Mouse (Mus musculus): Measurements from ENCODE around the gene Fbxo42. TPM values are rescaled to one million over a fixed set of nuclear protein-coding genes. Genes with fewer than 3 reads are reported as not detected.

Gene Fbxo42
- polyA plus RNA-seq, 1 experiment from 2014 or later = 21.9 TPM

DNA sequence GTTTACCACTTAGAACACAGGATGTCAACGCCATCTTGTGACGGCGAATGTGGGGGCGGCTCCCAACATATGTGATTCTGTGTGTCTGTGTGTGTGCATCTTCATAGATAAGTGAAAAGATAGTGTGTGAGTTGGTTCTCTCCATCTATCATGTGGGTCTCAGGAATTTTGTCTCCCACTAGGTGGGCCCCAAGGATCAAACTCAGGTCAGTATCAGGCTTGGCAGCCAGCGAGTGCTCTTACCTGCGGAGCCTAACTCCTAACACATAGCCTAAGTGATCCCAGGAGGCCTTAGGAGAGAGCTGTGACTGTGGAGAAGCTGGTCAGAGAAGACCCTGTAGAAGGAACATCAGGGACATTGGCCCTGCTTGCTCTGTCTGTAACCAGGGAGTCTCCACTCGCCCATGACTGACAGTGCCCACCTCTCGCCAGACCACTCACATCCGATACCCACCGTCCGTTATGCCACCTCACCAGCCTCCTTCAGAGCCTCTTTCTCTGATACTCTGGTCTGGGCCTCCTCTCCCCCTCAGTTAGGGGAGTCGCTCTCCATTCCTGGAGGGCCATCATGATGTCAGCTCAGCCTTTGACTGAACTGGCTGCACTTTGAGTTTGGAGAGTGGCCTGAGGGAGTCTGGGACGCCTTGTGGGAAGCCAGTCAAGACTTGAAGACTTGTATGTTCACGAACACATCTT is 63.0 kb downstream of the Fbxo42 start:
- Histone ChIP-seq H3K4me1 (replicated peaks; ENCODE audit: control insufficient read depth, insufficient read depth, low read length) (peaks cover 5% of the 10 kb centered on the region), H3K27me3 (ENCODE audit: control insufficient read depth, insufficient read depth, low read length) (no peaks in the 10 kb centered on the region), H3K27ac (ENCODE audit: low read depth, low read length) (no peak overlapping the region), H3K4me2 (replicated peaks; ENCODE audit: low read depth, low read length) (peak overlapping the region; percentile 34), H3K36me3 (ENCODE audit: control insufficient read depth, insufficient read depth, low read length) (no peaks in the 10 kb centered on the region), H3K4me3 (ENCODE audit: low read depth, low read length) (peak overlapping the region; percentile 18; the same call in 1 of the 2 replicates), H3K9ac (ENCODE audit: low read depth, low read length) (0 out of 2 replicates have a peak overlapping the region, but pooled peaks have one; percentile 37), H3K9me3 (ENCODE audit: control insufficient read depth, low read length) (no peaks in the 10 kb centered on the region)
- WGBS = 74% methylated on average over 14 of the region's 14 CpGs
- DNase-seq (ENCODE audit: low spot score) = peak; percentile 14
- ATAC-seq (ENCODE audit: low FRiP score) = 0 out of 2 replicates have a peak, but pooled peaks have one; percentile 23

DNA sequence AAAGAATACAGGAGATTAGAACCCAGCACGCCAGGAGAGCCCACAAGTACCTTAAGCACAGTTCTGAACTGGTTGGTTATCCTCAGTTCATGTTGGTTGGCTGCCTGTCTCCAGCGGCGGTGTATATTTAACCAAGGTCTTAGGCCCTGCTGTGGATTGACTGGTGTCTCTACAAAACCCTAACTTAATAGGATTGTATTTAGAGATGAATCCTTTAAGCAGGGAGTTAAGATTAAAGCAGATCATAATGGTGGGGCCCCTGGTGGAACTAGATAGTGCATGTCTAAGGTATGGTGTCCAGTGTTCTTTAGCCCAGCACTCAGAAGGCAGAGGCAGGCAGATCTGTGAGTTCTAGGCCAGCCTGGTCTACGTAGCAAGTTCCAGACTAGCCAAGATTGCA is 63.9 kb downstream of the Fbxo42 start:
- Histone ChIP-seq H3K9ac (ENCODE audit: low read depth, low read length) (no peak overlapping the region), H3K9me3 (ENCODE audit: control insufficient read depth, low read length) (no peaks in the 10 kb centered on the region), H3K27ac (ENCODE audit: low read depth, low read length) (no peak overlapping the region), H3K4me3 (ENCODE audit: low read depth, low read length) (no peak overlapping the region), H3K36me3 (ENCODE audit: control insufficient read depth, insufficient read depth, low read length) (no peaks in the 10 kb centered on the region), H3K4me2 (replicated peaks; ENCODE audit: low read depth, low read length) (no peak overlapping the region), H3K4me1 (replicated peaks; ENCODE audit: control insufficient read depth, insufficient read depth, low read length) (peaks cover 5% of the 10 kb centered on the region), H3K27me3 (ENCODE audit: control insufficient read depth, insufficient read depth, low read length) (no peaks in the 10 kb centered on the region)
- DNase-seq (ENCODE audit: low spot score) (no peak), ATAC-seq (ENCODE audit: low FRiP score) (no peak)
- WGBS = 95% methylated on average over 4 of the region's 4 CpGs

DNA sequence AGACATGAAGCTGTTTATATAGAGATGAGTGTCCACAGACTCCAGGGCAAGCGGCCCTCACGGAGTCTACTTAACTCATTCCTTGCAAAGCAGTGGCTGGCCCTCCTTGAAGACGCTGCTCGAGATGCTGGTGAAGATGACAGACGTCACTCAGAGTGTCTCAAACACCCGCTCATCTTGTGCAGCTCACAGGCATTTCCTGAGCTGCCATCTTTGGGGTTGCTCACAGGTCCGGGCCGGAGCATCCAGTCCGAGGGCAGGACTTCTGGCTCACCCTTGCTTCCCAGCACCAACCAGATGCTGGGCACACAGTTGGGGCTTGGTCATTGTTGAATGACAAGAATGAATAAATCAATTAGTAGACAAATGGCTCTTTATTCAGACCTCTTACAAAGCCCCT is 65.2 kb downstream of the Fbxo42 start:
- H3K4me3 ChIP-seq (ENCODE audit: low read depth, low read length) = no peak overlapping the region
- DNase-seq (ENCODE audit: low spot score) (peak; percentile 6), ATAC-seq (ENCODE audit: low FRiP score) (no peak)
- WGBS = 81% methylated on average over 9 of the region's 9 CpGs
- H3K4me1 ChIP-seq (replicated peaks; ENCODE audit: control insufficient read depth, insufficient read depth, low read length) = peaks cover 5% of the 10 kb centered on the region
- H3K36me3 ChIP-seq (ENCODE audit: control insufficient read depth, insufficient read depth, low read length) = no peaks in the 10 kb centered on the region
- no peak overlapping the region for H3K27ac ChIP-seq (ENCODE audit: low read depth, low read length)
- no peaks in the 10 kb centered on the region for H3K9me3 ChIP-seq (ENCODE audit: control insufficient read depth, low read length)
- no peak overlapping the region; the same call in 1 of the 2 replicates for H3K9ac ChIP-seq (ENCODE audit: low read depth, low read length)
- H3K4me2 ChIP-seq (replicated peaks; ENCODE audit: low read depth, low read length) = no peak overlapping the region; the same call in 1 of the 2 replicates
- no peaks in the 10 kb centered on the region for H3K27me3 ChIP-seq (ENCODE audit: control insufficient read depth, insufficient read depth, low read length)

DNA sequence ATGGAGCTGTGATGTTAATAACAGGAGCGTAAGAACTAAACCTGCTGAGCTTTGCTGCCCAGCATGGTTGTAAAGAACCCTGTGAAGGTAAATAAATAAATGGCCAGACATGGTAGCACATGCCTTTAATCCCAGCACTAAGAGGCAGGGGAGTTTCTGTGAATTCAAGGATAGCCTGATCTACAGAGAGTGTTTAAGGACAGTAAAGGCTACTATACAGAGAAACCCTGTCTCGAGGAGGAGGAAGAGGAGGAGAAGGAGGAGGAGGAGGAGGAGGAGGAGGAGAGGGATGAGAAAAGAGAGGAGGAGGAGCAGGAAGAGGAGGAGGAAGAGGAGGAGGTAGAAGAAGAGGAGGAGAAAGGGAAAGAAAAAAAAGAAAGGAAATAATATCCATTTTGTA is 65.6 kb downstream of the Fbxo42 start:
- H3K9ac ChIP-seq (ENCODE audit: low read depth, low read length) = peak overlapping the region; percentile 16; the same call in 1 of the 2 replicates
- no peaks in the 10 kb centered on the region for H3K27me3 ChIP-seq (ENCODE audit: control insufficient read depth, insufficient read depth, low read length)
- H3K36me3 ChIP-seq (ENCODE audit: control insufficient read depth, insufficient read depth, low read length) = no peaks in the 10 kb centered on the region
- H3K27ac ChIP-seq (ENCODE audit: low read depth, low read length) = no peak overlapping the region
- H3K4me2 ChIP-seq (replicated peaks; ENCODE audit: low read depth, low read length) = peak overlapping the region; percentile 84; the same call in 1 of the 2 replicates
- ATAC-seq (ENCODE audit: low FRiP score) (no peak), DNase-seq (ENCODE audit: low spot score) (peak; percentile 13)
- WGBS = 40% methylated on average over 2 of the region's 2 CpGs
- H3K4me3 ChIP-seq (ENCODE audit: low read depth, low read length) = no peak overlapping the region
- H3K4me1 ChIP-seq (replicated peaks; ENCODE audit: control insufficient read depth, insufficient read depth, low read length) = peaks cover 5% of the 10 kb centered on the region
- H3K9me3 ChIP-seq (ENCODE audit: control insufficient read depth, low read length) = no peaks in the 10 kb centered on the region

DNA sequence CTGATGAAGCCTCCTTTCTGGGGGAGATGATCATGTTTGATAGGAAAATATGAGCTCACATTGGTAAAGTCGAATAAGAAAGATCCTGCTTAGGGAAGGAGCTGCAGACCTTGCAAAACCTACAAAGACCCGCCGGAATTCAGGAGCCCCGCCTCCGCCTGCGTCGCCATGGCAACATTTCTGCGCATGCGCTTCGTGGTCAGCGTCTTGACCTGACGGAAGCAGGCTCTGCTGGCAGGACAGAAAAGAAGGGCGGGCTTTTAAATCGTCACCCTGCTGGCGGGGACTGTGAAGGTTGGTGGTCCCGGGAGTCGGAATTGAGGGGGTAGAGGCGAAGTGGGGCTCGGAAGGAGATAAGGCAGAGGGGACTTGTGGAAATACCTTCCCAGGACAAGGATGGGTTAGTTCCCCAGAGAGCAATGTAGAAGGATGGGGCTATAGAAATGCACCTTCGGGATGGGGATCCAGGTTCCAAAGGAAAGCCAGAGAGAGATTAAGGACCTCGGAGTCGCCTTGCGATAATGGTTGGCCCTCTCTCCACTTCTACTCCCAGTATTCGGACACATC is 66.1 kb downstream of the Fbxo42 start, which contains the start of gene Rsg1:
Gene Rsg1, plus strand, starts transcription at position 187 of the 567 bp plus-strand sequence.
- ATAC-seq (ENCODE audit: low FRiP score) (peak; percentile 79), DNase-seq (ENCODE audit: low spot score) (peak; percentile 99)
- WGBS = under 1% methylated on average over 24 of the region's 24 CpGs
- Histone ChIP-seq H3K4me3 (ENCODE audit: low read depth, low read length) (peak within 1 kb of the TSS; percentile 57), H3K4me2 (replicated peaks; ENCODE audit: low read depth, low read length) (peak within 1 kb of the TSS; percentile 84), H3K27ac (ENCODE audit: low read depth, low read length) (no peak within 1 kb of the TSS), H3K4me1 (replicated peaks; ENCODE audit: control insufficient read depth, insufficient read depth, low read length) (peaks cover 5% of the 10 kb centered on the region), H3K36me3 (ENCODE audit: control insufficient read depth, insufficient read depth, low read length) (no peaks in the 10 kb centered on the region), H3K9me3 (ENCODE audit: control insufficient read depth, low read length) (no peaks in the 10 kb centered on the region), H3K9ac (ENCODE audit: low read depth, low read length) (peak within 1 kb of the TSS; percentile 70), H3K27me3 (ENCODE audit: control insufficient read depth, insufficient read depth, low read length) (no peaks in the 10 kb centered on the region)

DNA sequence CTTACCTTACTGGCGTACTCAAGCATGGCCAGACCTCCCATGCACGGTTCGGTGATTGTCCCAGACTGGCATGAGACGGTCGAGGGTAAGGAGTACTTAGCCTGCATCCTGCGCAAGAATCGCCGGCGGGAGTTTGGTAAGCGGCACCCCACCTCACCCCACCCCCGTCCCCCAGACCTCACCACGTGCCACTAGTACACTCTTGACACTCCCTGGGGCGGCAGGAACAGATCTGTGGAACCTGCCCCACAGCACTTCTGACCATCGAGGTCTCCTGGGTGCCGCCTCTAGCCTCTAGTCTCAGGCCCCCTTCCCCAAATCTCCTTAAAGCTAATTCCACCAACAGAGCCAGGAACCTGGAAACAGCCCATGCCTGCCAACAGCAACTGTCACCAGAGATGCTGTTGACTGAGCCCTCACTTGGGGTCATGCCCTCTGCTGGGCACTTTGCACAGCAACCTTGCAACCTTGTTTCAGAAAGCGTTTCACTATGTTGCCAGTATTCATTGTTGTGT is 66.7 kb downstream of the Fbxo42 start:
- peak; percentile 55 for ATAC-seq (ENCODE audit: low FRiP score)
- Histone ChIP-seq H3K9me3 (ENCODE audit: control insufficient read depth, low read length) (no peaks in the 10 kb centered on the region), H3K4me3 (ENCODE audit: low read depth, low read length) (peak overlapping the region; percentile 57), H3K27ac (ENCODE audit: low read depth, low read length) (no peak overlapping the region), H3K4me1 (replicated peaks; ENCODE audit: control insufficient read depth, insufficient read depth, low read length) (peaks cover 5% of the 10 kb centered on the region), H3K27me3 (ENCODE audit: control insufficient read depth, insufficient read depth, low read length) (no peaks in the 10 kb centered on the region), H3K9ac (ENCODE audit: low read depth, low read length) (peak overlapping the region; percentile 70), H3K4me2 (replicated peaks; ENCODE audit: low read depth, low read length) (peak overlapping the region; percentile 84), H3K36me3 (ENCODE audit: control insufficient read depth, insufficient read depth, low read length) (no peaks in the 10 kb centered on the region)
- WGBS = 2% methylated on average over 16 of the region's 16 CpGs
- peak; percentile 47 for DNase-seq (ENCODE audit: low spot score)

DNA sequence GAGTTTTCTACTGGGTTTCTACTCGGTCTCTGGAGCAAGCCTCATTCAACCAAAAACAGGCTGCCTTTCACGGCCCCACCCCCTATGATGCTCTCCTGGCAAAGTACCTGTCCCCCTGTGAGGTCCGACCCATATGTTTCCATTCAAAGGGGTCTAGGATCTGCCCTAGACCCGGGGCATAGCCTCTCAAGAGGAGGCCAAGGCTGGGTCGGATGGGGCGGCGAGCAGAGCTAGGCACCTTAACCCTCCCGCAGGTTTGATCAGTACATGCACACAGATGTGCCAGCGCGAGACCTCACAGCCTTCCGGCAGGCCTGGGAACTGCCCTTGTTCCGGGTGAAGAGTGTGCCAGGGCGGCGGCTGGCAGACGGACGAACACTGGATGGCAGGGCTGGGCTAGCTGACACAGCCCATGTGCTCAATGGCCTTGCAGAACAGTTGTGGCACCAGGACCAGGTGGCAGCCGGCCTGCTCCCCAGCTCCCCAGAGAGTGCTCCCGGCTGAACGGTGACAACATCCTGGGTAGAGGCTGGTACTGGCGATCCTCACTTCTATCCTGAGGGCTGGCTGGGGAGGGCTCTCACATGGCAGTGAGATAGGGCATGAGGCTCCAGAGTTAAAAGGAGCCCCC is 72.0 kb downstream of the Fbxo42 start:
- no peak for ATAC-seq (ENCODE audit: low FRiP score)
- no peak overlapping the region for H3K9ac ChIP-seq (ENCODE audit: low read depth, low read length)
- no peak overlapping the region for H3K27ac ChIP-seq (ENCODE audit: low read depth, low read length)
- H3K4me3 ChIP-seq (ENCODE audit: low read depth, low read length) = no peak overlapping the region
- WGBS = 90% methylated on average over 20 of the region's 20 CpGs
- no peak overlapping the region for H3K4me2 ChIP-seq (replicated peaks; ENCODE audit: low read depth, low read length)
- H3K36me3 ChIP-seq (ENCODE audit: control insufficient read depth, insufficient read depth, low read length) = no peaks in the 10 kb centered on the region
- H3K9me3 ChIP-seq (ENCODE audit: control insufficient read depth, low read length) = no peaks in the 10 kb centered on the region
- no peaks in the 10 kb centered on the region; the same call in 1 of the 2 replicates for H3K4me1 ChIP-seq (replicated peaks; ENCODE audit: control insufficient read depth, insufficient read depth, low read length)
- DNase-seq (ENCODE audit: low spot score) = no peak
- no peaks in the 10 kb centered on the region for H3K27me3 ChIP-seq (ENCODE audit: control insufficient read depth, insufficient read depth, low read length)

DNA sequence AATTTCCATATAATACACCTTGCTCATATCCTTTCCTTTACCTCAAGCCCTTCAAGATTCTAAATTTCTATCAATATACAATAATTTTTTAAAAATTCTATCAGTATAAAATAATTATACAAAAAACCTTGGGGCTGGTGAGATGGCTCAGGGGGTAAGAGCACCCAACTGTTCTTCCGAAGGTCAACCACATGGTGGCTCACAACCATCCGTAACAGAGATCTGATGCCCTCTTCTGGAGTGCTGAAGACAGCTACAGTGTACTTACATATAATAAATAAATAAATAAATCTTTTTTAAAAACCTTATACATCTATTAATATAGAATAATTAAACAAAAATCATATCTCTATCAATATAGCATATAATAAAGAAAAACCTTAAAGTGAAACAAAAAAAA is 74.1 kb downstream of the Fbxo42 start:
- Histone ChIP-seq H3K27me3 (ENCODE audit: control insufficient read depth, insufficient read depth, low read length) (no peaks in the 10 kb centered on the region), H3K4me3 (ENCODE audit: low read depth, low read length) (no peak overlapping the region), H3K36me3 (ENCODE audit: control insufficient read depth, insufficient read depth, low read length) (no peaks in the 10 kb centered on the region), H3K4me1 (replicated peaks; ENCODE audit: control insufficient read depth, insufficient read depth, low read length) (no peaks in the 10 kb centered on the region), H3K9me3 (ENCODE audit: control insufficient read depth, low read length) (no peaks in the 10 kb centered on the region), H3K9ac (ENCODE audit: low read depth, low read length) (no peak overlapping the region), H3K4me2 (replicated peaks; ENCODE audit: low read depth, low read length) (no peak overlapping the region), H3K27ac (ENCODE audit: low read depth, low read length) (no peak overlapping the region)
- WGBS = 59% methylated on average over 2 of the region's 2 CpGs
- DNase-seq (ENCODE audit: low spot score) (no peak), ATAC-seq (ENCODE audit: low FRiP score) (no peak)

Data from hindbrain, embryonic 11.5 days (tissue).